Mouse (Mus musculus): ENCODE measurements around the gene Nap1l4.
"Not testable (repeated sequence)": the region's sequence is repeated elsewhere in the genome, so short reads cannot be mapped to it uniquely, and the experiment has no call there.

Gene Nap1l4

DNA sequence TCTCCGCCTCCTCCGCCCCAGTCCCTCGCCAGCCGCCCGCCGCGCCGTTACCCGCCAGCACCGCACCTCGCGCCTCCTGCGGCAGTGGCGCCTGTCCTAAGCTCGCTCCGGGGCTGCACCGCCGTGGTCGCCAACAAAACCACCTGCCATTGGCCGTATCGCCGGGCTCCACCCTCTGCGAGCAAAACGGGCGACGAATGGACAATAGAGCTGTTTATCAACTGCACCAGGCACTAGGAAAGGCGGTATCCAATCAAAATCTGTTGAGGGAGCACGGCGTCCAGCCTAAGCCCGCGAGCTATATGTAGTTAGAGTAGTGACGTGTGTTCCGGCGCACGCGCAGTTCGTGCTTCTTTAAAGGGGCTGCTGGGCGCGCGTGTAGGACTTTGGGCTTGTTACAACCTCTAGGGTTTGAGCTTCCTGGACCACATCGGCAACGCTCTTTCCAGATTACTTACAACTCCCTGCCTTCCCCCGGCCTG lies at the start of gene Nap1l4:
Gene Nap1l4 (minus strand): TSS at position 131 of the 482 bp plus-strand sequence.
- peak; percentile 98 to 100 for DNase-seq

GRCm38 (mm10) chr7:143594865-143595264 lies 46.0 kb upstream of the Nap1l4 start:
- peak in 1 of 2 experiments; percentile 26 for DNase-seq

- DNase-seq = no peak
Observed at GRCm38 (mm10) chr7:143592255-143592654, 43.3 kb upstream of the Nap1l4 start.

- DNase-seq = peak; percentile 41 to 48
Observed at GRCm38 (mm10) chr7:143588006-143588405, 39.1 kb upstream of the Nap1l4 start.

DNA sequence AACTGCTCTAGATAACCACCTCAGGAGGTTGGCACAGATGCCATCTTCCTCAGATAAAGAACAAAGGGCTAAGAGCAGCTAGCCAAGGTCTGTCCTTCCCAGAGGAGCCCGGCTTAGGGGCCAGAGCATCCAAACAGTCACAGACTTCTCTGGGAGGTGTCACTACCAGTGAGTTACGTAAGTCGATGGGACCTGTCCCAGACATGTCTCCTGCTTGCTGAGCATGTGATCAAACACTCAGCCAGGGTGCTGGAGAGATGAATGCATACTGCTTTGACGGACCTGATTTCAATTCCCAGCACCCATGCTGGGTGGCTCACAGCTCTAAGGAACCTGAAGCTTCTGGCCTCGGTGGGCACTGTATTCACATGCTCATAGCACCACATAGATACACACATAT lies 38.7 kb upstream of the Nap1l4 start:
- no peak for DNase-seq

DNA sequence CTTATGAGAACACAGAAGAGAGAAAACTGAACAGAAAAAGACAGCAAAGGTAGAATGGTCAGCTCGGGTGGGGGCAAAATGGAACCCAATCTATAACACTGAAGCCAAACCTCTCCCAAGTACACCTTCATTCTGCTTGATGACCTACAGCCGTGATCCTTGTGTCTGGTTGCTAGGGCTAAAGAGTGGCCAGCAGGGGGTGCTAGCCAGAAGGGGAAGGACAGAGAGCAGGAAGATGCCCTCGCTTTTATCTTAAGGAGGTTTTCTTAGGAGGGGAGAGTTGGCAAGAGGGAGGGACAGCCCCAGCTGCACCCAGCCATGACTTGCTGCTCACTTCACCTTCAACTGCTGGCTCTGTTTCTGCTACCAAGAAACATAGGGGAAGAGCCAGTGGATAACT lies 35.0 kb upstream of the Nap1l4 start:
- DNase-seq = peak; percentile 60 to 83

GRCm38 (mm10) chr7:143583025-143583424 lies 34.1 kb upstream of the Nap1l4 start:
- no peak for DNase-seq

- no peak for DNase-seq
Observed at GRCm38 (mm10) chr7:143575751-143576150, 26.8 kb upstream of the Nap1l4 start.

DNA sequence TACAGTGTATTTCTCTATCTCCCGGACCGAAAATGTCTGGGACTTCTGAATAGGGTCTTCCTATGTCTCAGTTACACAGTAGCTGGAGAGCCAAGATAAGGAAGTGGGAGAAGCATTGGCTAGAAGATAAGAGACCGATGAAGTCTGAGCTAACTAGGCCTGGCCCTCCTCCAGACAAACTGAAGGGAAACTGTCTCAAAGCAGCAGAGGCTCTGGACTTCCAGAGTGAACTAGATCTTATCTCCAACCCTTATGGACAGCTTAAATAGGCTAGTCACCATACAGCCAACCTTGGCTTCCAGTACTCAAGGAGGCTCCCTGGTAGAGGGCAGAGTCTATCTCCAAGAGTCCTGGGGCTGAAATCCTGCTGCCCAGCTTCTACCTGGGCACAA lies 16.7 kb upstream of the Nap1l4 start:
- no peak for DNase-seq

GRCm38 (mm10) chr7:143565015-143565647 lies 16.2 kb upstream of the Nap1l4 start:
- no peak for DNase-seq

DNA sequence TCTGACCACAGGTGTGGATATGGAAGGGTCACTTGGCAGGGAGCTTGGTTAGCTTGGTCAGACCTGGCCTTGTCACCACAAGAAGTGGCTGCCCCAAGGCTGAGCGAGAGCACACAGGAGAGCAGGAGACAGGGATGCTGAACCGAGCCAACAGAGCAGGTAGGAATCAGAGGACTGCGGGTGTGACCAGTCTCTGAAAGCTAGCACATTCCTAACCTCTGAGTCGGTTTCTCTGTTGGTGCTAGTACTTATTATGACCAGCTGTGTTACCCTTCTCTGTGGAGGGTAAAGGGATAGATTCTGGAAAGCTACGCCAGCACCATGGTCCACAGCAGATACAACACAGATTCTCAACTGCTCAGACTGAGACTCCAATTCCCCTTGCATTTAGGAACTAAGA lies 14.9 kb upstream of the Nap1l4 start:
- no peak for DNase-seq

DNA sequence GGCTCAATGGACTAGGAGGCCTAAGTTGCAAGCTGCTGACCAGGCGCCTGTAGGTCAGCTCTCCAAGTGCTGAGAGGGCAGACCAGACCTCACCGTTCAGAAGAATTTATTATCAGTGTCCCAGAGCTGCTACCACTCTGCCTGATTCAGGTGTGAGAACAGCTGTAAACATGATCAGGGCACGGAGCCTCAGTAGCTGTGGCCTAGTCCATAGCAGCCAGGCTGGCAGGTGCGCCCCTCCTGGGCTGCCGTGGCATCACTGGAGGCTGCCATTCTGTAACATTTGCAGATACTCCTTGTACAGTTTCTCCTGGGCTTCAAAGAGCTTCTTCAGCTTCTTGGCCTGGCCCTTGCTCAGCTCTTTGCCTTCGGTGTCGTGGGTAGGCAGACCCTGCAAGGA lies 8.7 kb upstream of the Nap1l4 start:
- DNase-seq = no peak

DNA sequence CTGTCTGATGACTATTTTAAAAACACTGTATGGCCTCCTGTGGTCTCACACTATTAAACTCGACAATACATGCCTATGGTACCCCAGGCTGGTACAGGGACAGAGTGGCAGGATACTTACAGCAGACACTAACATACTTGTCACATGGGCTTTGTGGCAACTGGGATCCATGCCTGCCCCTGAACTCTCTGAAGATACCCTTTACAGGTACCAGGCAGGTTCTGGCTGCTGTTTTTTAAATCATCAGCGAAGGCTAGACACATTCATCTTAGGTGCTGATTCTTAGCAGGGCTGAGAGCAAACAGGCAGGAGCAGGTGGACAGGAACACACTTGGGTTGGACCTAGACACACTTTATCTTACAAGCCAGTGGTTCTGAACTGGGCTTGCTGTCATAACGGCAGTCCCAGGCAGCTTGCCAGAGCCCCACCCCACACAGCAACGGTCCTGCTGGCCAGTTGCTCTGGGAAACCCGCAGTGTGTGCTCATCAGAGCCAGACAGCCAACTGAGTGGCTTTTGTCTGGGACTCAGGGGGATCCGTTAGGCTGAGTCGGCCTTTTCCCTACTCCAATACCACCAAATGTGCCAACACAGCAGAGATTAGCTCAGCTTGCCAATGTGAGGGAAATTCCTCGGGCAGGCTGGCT lies 8.2 kb upstream of the Nap1l4 start:
- peak; percentile 43 to 54 for DNase-seq

GRCm38 (mm10) chr7:143549588-143550220 lies 798 bp upstream of the Nap1l4 start:
- no peak for DNase-seq

GRCm38 (mm10) chr7:143548231-143548961 lies 510 bp downstream of the Nap1l4 start:
- DNase-seq = no peak

GRCm38 (mm10) chr7:143546554-143546953 lies 2.4 kb downstream of the Nap1l4 start:
- no peak for DNase-seq

DNA sequence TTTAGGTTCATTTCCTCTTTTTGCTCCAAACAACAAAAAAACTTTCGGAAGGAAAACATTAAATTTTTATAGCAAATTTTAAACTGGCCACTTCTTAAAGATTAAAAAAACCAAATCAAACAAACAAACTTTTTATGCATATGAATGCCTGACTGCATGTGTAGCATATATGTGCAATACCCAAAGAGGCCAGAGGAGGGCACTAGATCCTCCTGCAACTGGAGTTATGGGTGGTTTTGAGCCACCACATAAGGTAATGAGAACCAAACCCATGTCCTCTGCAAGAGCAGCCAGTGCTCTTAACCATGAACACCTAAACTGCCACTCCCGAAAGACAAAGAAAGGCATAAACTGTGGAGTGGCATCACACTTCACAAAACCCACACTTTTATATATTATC lies 4.5 kb downstream of the Nap1l4 start:
- peak; percentile 33 to 66 for DNase-seq

GRCm38 (mm10) chr7:143538671-143539070 lies 10.2 kb downstream of the Nap1l4 start:
- no peak for DNase-seq

DNA sequence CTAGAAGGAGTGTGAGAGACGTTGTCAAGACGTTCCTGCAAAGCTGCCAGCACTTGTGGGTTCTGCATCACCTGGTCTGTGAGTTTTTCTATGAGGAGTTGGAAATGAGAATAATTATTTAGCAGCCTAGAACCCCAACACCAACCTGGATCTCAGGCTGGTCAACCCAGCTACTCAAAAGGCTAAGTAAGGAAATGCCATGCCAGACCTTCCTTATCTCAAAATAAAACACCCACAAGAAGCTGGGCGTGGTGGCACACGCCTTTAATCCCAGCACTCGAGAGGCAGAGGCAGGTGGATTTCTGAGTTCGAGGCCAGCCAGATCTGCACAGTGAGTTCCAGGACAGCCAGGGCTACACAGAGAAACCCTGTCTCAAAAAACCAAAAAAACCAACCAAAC lies 10.7 kb downstream of the Nap1l4 start:
- DNase-seq = not testable (repeated sequence)

GRCm38 (mm10) chr7:143536251-143536650 lies 12.7 kb downstream of the Nap1l4 start:
- no peak for DNase-seq

- DNase-seq = no peak
Observed at GRCm38 (mm10) chr7:143533284-143533683, 15.6 kb downstream of the Nap1l4 start.

DNA sequence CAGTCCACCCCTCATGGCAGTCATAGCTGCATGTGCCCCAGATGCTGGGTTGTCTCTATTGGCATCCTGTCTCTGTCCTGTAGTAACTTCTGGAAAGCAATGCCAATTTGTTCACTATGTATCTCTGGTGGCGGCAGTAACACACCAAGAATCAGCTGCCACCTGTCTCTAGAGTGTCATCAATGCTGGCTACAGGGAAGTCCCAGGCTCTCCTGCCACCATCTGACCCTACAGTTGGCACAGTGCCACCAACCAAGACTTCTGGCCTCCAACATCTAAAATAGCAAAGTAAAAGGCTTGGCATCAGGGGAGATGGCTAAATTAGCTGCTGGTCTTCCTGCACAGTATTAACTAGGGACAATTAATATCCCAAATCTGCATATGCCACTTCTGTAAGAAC lies 16.5 kb downstream of the Nap1l4 start:
- peak in 1 of 2 experiments; percentile 26 for DNase-seq

DNA sequence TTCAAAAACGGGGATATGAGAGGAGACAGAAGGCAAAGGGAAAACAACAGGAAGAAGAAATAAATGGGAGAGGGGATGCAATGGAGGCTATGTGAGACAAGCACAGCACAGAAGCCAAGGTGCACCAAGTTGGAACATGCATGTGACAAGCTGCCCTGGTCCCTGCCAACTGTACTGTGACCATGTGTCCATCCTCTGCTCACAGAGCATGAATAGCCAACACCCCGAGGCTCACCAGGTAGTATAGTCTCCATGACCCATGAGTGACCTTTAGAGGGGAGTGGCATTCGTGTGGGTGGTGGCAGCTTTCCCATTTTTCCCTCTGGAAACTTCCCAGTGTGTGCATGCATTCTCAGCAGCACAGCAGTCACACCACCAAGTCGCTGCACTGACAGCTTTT lies 29.6 kb downstream of the Nap1l4 start:
- DNase-seq = no peak
